Mouse (Mus musculus) ES-Bruce4 (cell line): ENCODE measurements around the gene Tfeb. TPM values are rescaled to one million over a fixed set of nuclear protein-coding genes. Genes with fewer than 3 reads are reported as not detected.

Experiments
- H3K27ac ChIP-seq: 2 replicates; pipeline ENCODE4 v1.5.1; 2012; ENCODE audit warnings: low read length, inconsistent platforms; ENCODE audit not compliant: insufficient read depth
- H3K27me3 ChIP-seq: 2 replicates; pipeline ENCODE4 v1.6.1; 2012; ENCODE audit warnings: mild to moderate bottlenecking, low read length, inconsistent platforms; ENCODE audit not compliant: control insufficient read depth, poor library complexity, insufficient read depth, severe bottlenecking
- H3K36me3 ChIP-seq: 2 replicates; pipeline ENCODE4 v1.6.1; 2012; ENCODE audit warnings: inconsistent platforms, mild to moderate bottlenecking, low read length, moderate library complexity; ENCODE audit not compliant: control insufficient read depth, poor library complexity, insufficient read depth, severe bottlenecking
- H3K4me1 ChIP-seq: one replicate; pipeline ENCODE4 v1.8.1; 2011; ENCODE audit warnings: low read length; ENCODE audit not compliant: control insufficient read depth, insufficient read depth
- H3K4me3 ChIP-seq: 2 replicates; pipeline ENCODE4 v1.5.1; 2011; ENCODE audit warnings: low read depth, mild to moderate bottlenecking, low read length
- H3K9ac ChIP-seq: 2 replicates; pipeline ENCODE4 v1.6.1; 2012; ENCODE audit warnings: low read depth, mild to moderate bottlenecking, inconsistent platforms; ENCODE audit not compliant: poor library complexity, severe bottlenecking
- H3K9me3 ChIP-seq: replicated peaks from 2 replicates; pipeline ENCODE4 v1.6.1; 2012; ENCODE audit warnings: mild to moderate bottlenecking, low read length, inconsistent platforms; ENCODE audit not compliant: control insufficient read depth, poor library complexity, insufficient read depth, severe bottlenecking
- CTCF ChIP-seq: IDR thresholded peaks from one replicate; pipeline ENCODE4 v1.8.1; 2011; ENCODE audit warnings: low read depth, low read length
- EP300 ChIP-seq: IDR thresholded peaks from 2 replicates; pipeline ENCODE4 v1.6.1; 2011; ENCODE audit warnings: low read depth, low read length; ENCODE audit not compliant: insufficient read depth
- POLR2A ChIP-seq: IDR thresholded peaks from one replicate; pipeline ENCODE4 v1.8.1; 2011; ENCODE audit warnings: low read length; ENCODE audit not compliant: insufficient read depth
- polyA plus RNA-seq: library from polyadenylated mRNA; stranded (reverse); fragments of >200 nt; gene quantifications from 2 replicates; pipeline ENCODE4 v1.2.4, GENCODE M21; 2011; ENCODE audit warnings: low read depth; ENCODE audit not compliant: missing spikeins, insufficient read depth, insufficient read length

The Tfeb gene
- polyA plus RNA-seq, 1 experiment: 13.5 TPM

DNA sequence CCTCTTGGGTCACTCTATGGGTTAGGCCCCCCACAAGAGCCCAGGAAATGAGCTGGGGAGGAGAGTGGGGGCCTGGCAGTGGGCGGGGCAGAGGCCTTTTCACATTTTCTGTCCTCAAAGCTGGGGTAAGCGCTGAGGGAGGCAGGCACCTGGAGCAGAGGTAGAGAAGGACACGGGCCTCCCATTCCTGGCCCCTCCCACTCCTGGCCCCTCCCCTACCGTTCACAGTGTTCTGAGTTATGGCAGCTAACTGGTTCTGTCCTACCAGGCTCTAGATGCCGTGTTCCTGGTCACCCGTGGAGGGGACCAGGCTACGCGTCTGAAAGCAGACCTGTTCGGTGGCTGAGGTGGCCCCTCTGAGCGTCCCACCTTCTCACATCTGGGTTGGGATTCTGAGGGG lies 78.6 kb downstream of the Tfeb start:
- Histone ChIP-seq H3K4me1 (peaks cover 6% of the 10 kb centered on the region), H3K4me3 (peak overlapping the region; percentile 38), H3K36me3 (no peaks in the 10 kb centered on the region), H3K9me3 (no peaks in the 10 kb centered on the region), H3K27ac (no peak overlapping the region), H3K27me3 (no peaks in the 10 kb centered on the region), H3K9ac (peak overlapping the region; percentile 21)
- TF ChIP-seq CTCF: no peak
- TF ChIP-seq POLR2A: no peak
- TF ChIP-seq EP300: no peak

DNA sequence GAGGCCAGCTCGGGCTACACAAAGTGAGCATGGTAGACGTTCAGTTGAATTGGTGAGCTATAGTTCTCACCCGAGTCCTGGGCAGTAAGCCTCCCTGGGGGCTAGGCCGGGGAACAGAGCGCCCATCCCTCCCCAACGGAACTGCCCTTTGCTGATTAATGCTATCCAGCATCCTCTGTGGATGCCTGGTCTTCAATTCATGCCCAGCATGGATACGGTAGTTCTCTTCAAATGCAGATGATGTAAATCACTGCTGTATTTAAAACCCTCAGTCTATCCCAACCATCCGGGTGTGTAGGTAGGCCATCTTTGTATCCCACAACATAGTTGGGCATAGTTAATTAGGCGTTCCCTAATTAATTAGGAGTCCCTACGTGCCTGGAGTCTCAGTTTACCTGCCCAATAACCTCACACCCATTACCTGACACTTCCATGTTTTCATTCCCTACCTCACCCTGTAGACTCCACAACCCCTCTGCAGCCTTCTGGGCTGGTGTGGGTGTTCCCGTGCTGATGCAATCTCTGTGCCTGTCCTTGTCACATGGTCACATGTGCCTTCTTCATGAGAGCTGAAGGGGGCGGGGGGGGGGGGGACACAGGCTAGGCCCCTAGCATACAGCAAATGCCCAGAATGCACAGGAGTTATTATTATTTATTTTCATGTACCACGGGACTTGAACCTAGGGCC lies 81.4 kb downstream of the Tfeb start:
- H3K4me1 ChIP-seq: peaks cover 7% of the 10 kb centered on the region
- no peaks in the 10 kb centered on the region for H3K9me3 ChIP-seq
- H3K27ac ChIP-seq: peak overlapping the region; percentile 78
- H3K4me3 ChIP-seq: 0 out of 2 replicates have a peak overlapping the region, but pooled peaks have one; percentile 8
- no peaks in the 10 kb centered on the region for H3K27me3 ChIP-seq
- TF ChIP-seq EP300: peak; percentile 78
- no peak for TF ChIP-seq POLR2A
- no peaks in the 10 kb centered on the region for H3K36me3 ChIP-seq
- H3K9ac ChIP-seq: no peak overlapping the region; the same call in 1 of the 2 replicates

- no peak overlapping the region for H3K4me3 ChIP-seq
- H3K9me3 ChIP-seq: no peaks in the 10 kb centered on the region
- H3K9ac ChIP-seq: no peak overlapping the region; the same call in 1 of the 2 replicates
- no peaks in the 10 kb centered on the region for H3K27me3 ChIP-seq
- H3K36me3 ChIP-seq: no peaks in the 10 kb centered on the region
- no peak overlapping the region for H3K27ac ChIP-seq
- TF ChIP-seq CTCF: no peak
- TF ChIP-seq EP300: no peak
- no peak for TF ChIP-seq POLR2A
- H3K4me1 ChIP-seq: peaks cover 7% of the 10 kb centered on the region
Measured at GRCm38 (mm10) chr17:47821339-47821738, 84.5 kb downstream of the Tfeb start.

DNA sequence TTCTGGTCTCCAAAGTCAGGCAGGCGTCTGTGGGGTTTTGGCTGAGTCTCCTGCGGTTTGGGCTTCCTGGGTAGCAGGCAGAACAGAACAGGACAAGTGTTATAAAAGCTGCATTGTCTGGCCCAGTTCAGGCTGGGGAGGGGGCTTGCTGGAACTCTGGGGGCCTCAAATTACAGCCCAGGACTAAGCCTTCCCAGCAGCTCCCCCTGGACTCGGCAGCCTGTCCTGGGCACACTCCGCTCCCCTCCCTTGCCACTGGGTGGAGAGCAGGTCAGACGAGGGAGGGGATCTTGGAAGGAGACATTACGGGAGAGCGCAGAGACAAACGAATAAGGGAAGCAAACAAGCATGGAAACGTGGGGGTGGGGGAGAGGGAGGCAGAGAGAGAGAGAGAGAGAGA lies 94.3 kb downstream of the Tfeb start:
- Histone ChIP-seq H3K27ac (no peak overlapping the region), H3K4me3 (no peak overlapping the region), H3K9me3 (no peaks in the 10 kb centered on the region), H3K4me1 (no peaks in the 10 kb centered on the region), H3K9ac (no peak overlapping the region), H3K36me3 (no peaks in the 10 kb centered on the region), H3K27me3 (peaks cover 2% of the 10 kb centered on the region; the same call in 1 of the 2 replicates)
- TF ChIP-seq EP300 (no peak), POLR2A (no peak), CTCF (no peak)

GRCm38 (mm10) chr17:47831772-47832171 lies 94.9 kb downstream of the Tfeb start:
- H3K4me1 ChIP-seq: no peaks in the 10 kb centered on the region
- no peak overlapping the region for H3K27ac ChIP-seq
- no peak for TF ChIP-seq EP300
- TF ChIP-seq CTCF: no peak
- TF ChIP-seq POLR2A: no peak
- H3K9ac ChIP-seq: no peak overlapping the region
- no peaks in the 10 kb centered on the region for H3K36me3 ChIP-seq
- H3K27me3 ChIP-seq: peaks cover 2% of the 10 kb centered on the region; the same call in 1 of the 2 replicates
- H3K4me3 ChIP-seq: no peak overlapping the region
- H3K9me3 ChIP-seq: no peaks in the 10 kb centered on the region

GRCm38 (mm10) chr17:47832501-47833028 lies 95.7 kb downstream of the Tfeb start:
- H3K4me1 ChIP-seq: no peaks in the 10 kb centered on the region
- peak overlapping the region; percentile 74 for H3K4me3 ChIP-seq
- H3K9me3 ChIP-seq: no peaks in the 10 kb centered on the region
- peaks cover 2% of the 10 kb centered on the region; the same call in 1 of the 2 replicates for H3K27me3 ChIP-seq
- no peak overlapping the region for H3K27ac ChIP-seq
- TF ChIP-seq EP300: no peak
- H3K9ac ChIP-seq: peak overlapping the region; percentile 32
- no peaks in the 10 kb centered on the region for H3K36me3 ChIP-seq
